Mouse (Mus musculus) liver (tissue): ENCODE results near the gene Tmco3.
A peak's percentile ranks its signal among the peaks of the same experiment; 100 is the strongest.

Experiments
- DNase-seq: peaks from one replicate; pipeline ENCODE4 v3.0.0-alpha.2; 2020; ENCODE audit warnings: mixed read lengths

The Tmco3 gene

DNA sequence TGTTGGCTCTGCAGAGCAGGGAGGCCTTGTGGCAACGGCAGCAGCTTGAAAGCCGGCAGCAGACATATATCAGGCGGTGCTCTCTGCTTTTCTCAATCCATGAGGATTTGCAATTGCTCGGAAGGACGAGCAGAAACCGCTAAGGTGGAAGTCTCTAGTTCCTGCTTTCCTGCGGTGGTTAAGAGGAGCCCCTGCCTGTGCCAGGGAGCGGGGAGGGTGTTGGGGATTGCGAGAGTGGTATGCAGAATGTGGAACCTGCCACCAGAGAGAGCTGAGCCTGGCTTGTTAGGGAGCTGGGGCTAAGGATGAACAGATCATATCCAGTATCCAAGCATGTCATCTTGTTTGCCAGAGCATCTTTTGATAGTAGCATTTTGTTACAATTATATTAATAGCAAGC, 18.9 kb downstream of the Tmco3 start:
- no peak for DNase-seq

DNA sequence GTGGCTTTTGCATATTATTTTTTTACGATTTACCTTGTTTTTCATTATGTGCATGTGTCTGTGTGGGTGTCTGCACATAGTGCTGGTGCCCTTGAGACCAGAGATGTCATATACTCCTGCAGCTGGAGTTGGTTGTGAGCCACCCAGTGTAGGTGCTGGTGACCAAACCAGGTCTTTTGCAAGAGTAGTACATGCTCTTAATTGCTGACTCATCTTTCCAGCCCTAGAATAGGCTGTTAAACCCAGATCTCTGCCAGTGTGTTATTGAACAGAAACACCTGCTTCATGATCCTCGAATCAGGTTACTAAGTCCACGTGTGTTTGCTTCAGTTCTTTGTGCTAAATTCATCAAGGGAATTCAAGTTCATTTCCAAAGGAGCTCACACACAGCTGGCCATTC, 26.9 kb downstream of the Tmco3 start:
- no peak for DNase-seq

DNA sequence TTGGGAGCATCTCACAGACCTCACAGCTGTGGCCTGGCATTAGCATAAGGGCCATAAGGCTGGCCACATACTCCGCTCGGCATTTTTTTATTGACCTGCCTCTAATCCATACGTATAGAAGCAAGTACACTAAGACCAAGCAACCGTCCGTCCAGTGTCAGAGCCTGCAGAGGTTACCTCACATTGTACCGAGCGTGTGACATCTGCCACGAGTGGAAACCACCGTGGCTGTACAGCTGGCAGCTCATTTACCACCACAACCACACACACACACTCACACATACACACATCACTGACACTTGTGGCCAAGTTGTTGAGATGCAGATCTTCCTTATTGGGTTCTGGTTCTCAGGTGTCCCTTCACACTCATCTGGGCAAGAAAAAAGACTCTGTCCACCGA, 28.7 kb downstream of the Tmco3 start:
- DNase-seq, result no peak

DNA sequence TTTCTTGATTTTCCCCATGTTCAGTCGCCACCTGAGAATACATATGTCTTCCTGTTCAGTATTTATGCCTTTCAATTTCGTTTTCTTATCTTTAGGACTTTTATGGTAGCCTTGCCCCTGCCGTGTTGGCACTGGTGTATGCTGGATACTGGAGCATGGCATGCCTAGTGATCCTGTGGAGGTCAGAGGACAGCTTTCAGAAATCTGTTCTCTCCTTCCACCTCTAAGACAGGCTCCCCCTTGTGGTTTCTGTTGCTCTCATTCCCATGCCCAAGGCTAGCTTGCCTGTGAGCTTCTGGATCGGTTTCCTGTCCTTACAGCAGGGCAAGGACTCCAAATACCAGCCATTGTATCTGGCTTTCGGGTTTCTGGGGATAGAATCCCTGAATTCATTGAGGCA, 38.6 kb downstream of the Tmco3 start:
- no peak for DNase-seq

DNA sequence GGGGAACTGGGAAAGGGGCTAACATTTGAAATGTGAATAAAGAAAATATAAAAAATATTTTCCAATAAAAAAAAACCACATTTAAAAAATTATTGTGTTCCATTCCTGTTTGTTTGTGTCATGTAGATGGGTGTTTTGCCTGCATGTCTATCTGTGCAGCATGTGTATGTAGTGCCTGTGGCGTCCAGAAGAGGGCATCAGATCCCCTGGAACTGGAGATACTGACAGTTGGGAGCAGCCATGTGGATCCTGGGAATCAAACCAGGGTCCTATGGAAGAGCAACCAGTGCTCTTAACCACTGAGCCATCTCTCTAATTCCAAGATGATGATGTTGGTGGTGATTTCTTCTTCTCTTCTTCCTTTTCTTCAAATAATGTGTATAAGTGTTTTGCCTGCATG, 46.7 kb downstream of the Tmco3 start:
- peak; percentile 35 for DNase-seq

DNA sequence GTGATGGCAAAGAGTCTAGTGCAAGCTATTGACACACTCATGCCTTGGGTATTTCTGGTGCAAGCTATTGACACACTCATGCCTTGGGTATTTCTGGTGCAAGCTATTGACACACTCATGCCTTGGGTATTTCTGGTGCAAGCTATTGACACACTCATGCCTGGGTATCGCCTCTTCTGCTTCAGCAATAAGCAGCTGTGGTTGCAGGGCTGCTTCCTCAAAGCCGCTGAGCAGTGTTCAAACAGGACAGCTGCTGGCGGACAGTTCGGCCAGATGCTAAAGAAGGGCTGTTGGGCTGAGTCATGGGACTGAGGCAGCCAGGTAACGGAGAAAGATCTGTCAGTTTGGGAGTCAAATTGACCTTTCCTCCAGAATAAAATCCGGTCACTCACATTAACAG, 49.3 kb downstream of the Tmco3 start:
- peak; percentile 36 for DNase-seq

DNA sequence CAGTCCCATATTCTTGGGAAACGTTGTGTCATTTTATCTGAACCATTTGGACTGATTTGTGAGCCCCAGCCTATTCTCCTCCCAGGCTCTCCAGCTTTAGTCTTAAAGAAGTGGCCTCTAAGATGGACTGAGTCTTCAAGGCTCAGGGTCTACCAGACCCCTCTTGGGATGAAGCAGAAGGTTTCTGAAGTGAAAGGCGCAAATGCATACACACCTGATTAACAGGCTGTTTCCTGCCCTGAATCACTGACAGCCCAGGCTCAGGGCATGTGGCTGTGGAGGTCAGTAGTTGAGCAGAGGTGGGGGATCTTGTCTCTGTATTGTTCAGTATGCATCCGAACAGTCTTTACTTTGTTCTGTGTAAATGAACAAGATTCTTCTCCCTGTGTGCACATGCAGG, 49.7 kb downstream of the Tmco3 start:
- DNase-seq, result no peak

DNA sequence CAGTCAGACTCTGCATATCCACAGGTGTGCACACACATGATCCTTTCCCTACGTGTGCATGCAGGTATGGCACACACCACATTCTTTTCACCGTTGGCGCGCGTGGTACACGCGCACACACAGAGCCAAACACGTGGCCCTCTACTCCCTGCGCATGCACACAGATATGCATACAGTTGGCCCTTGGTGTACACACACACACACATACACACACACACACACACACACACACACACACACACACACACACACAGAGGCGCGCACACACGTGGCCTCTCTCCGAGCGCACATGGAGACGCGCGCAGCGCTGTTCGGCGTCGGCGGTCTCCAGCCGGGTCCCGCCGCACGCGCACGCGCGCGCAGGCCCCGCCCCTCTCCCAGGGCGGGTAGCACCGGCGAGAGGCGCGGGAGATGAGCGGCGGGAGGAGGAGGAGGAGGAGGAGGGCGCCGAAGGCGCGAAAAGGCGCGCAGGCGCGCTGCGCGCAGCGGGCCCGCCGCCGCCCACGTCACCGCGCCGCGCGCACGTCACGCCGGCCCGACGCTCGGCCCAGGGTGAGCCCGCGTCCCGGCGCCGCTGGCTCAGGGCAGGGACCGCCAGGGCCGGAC, 50.4 kb downstream of the Tmco3 start, which contains the start of gene Tfdp1:
TSS of gene Tfdp1 (plus strand) at position 497 of the 606 bp plus-strand sequence.
- DNase-seq, result peak; percentile 92

DNA sequence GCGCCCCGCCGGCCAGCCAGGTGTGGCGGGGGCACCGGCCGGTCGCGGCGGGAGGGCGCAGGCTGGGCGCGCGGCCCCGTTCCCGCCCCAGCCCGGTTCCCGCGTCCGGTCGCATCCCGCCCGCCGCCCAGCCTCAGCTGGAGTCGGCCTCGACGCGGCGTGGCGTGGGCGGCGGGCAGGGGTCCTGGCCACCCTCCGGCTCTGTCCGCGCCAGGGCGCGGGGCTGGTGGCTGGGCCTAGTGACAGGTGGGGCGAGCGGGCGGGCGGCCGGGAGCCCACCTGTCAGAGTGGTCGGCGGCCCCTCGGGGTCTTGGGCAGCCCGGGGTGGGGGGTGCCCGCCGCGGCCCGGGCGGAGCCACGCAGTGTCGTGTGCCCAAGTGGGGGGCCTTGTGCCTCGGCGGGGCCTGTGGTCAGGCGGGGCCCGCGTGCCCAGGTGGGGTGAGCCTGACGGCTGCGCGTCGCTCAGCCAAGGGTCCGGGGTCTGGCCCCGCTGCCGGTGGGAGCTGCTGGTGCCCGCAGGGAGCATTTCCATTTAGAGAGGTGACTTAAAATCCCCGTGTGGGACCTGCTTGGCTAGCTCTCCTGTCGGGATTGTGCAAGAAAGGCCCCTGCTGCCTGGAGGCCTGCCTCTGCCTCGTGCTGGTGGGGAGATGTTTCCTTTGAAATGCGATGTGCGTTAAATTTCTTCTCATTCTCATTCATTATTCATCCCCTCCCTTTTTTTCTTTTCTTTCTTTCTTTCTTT, 51.1 kb downstream of the Tmco3 start:
- peak; percentile 47 for DNase-seq

DNA sequence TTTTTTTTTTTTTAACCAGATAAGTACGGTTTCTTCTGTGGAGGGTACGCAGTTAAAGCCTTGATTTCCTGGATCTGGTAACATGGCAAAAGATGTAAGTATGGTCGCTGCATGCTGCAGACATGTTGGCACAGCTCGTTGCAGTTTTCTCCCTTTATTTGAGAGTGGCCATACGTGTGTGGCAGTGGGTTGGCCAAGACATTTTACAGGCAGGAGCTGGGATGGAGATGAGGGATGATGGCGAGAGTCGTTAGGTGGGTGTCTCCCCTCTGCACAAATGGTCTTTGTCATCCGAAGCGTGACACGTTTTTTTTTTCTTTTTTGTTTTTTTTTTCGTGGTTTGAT, 51.6 kb downstream of the Tmco3 start:
- DNase-seq, result no peak

DNA sequence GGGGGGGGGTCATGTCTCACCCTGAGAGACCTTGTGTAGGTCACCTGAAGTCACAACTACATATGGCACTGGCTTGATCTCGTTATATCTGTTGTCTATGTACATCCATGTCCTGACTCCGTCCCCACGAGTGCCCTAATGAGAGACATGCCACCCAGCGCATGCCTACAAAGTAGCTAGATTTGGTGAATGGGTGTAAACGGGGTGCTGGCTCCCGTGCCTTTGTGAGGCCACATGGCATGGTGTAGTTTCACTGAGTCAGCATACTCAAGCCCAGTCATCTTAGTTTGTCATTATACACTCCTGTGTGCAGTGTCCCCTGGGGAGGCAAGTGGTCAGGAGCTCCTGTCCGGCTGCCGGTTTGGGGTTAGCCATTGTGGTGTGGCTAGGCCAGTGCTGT, 52.7 kb downstream of the Tmco3 start:
- DNase-seq, result no peak

DNA sequence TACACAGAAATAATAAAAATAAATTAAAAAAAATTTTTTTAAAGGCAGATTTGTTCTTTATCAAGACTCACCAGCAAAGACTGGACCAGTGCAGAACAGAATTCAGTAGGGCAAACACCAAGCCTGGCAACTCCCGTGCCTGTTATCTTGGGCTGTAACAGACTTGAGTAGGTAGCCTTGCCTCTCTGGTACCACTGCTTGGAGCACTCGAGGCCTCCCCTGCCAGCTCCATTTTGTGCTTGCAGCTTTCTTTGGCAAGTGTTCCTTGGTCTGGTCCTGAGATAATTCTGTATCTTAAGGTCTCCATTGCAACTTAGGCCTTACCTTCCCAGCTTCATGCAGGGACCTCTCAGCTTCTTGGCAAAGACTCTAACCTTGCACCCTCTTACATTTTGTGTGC, 54.4 kb downstream of the Tmco3 start:
- no peak for DNase-seq

DNA sequence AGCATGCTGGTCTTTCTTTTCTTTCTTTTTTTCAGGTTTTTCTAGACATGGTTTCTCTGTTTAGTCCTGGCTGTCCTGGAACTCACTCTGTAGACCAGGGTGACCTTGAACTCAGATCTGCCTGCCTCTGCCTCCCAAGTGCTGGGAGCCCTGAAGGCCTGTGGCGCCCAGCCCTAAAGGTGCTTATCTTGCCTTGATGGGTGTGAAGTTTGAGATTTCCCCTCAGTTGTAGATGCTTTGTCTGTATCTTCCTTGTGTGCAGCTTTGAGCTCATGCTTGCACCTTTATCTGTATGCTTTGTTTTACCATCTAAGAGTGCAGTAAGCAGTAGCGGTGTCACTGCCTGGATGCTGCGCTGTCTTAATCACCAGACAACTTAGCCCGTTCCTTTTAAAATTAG, 55.1 kb downstream of the Tmco3 start:
- no peak for DNase-seq

DNA sequence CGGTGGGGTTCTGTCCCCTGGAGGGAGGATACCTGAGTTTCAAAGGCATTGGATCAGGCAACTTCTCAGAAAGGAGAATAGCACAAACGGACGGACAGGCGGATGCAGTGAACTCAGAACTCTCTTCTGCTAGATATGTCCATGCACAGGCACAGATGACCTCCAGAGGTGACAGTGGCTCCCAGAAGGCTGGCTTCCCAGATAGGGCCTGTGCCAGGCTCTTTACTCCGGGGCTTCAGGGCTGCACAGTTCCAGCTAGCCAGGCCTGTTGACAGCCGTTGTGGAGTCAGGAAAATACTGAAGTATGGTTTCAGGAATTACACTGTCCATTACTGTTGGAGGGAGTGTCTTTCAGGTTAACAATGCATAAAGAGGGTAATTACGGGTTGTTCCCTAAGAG, 62.1 kb downstream of the Tmco3 start:
- no peak for DNase-seq

DNA sequence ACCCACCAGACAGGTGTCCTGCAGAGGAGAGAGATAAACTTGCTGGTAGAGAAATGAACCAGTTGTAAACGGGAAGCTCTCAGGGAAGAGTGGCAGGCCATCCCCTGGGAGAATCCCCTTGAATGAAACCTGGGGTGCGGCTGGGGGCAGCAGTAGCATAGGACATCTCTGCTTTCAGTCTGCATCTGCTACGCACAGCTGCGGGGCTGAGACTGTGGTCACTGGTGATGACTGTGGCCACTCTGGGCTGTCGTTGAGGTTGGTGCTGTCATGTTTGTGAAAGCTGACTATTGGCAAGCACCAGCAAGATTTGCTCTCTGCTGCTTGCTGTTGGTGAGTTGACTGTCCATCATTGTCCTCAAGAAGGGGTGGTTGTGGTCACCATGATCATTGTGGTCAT, 63.6 kb downstream of the Tmco3 start:
- DNase-seq, result no peak

DNA sequence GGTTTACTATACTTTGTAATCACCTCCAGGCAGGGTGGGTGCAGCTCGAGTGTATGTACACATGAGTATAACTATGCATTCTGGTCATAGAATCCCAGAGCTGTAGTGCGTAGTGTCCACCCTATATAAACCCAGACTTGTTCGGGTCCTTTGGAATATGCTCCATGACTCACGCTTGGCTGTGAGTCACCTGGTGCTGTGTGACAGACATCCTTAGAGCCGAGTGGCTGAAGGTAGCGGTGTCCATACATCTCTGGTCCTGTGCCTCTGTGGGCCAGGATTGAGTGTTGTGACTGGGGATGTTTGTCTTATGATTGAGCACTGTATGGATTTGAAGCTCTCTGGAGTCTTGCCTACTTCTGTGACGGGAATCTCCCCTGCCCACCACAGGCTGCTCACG, 64.6 kb downstream of the Tmco3 start:
- DNase-seq, result no peak

DNA sequence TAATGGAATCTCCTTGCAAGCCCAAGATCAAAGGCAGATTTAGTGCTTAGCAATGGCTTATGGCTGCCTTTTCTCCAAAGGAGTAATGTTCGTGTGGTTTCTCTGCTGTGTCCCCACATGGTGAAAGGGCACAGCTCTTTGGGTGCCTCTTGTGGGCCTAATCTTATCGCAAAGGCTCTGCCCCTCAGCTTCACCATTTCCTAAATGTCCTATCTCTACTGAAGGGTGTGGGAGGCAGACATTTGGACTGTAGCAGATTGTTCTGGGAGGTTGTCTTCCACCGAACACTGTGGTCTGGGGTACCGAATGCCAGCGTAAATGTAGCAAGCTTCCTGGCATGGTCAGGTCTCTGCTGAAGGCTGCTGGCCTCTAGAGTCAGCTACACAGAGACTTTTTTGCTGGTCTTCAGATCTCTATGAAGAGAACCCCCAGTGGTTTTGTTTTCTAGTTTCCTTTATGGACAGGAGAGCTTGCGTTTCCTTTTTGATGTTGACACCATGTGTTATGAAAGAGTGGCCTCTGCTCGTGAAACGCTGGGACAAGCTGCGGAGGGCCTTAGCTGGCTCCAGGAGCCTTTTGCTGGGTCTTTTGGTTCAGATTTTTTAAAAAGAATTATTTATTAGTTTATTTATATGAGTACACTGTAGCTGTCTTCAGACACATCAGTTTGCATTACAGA, 65.3 kb downstream of the Tmco3 start:
- peak; percentile 56 for DNase-seq

DNA sequence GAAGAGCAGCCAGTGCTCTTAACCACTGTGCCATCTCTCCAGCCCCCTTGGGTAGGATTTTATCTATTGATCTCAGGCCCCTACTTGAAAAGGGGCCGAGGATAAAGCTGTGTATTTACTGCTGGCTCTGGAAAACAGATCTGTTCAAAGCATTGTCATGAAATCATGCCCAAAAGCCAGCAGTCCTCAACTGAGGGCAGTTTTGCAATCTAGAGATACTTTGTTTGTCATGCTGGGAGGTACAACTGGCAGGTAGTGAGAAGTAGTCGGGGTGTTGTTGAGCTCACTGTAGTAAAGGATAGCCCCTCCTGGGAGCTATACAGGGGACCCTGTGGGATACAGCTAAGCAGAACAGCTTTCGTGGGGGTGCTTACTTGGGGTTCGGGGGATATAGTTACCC, 65.9 kb downstream of the Tmco3 start:
- no peak for DNase-seq

DNA sequence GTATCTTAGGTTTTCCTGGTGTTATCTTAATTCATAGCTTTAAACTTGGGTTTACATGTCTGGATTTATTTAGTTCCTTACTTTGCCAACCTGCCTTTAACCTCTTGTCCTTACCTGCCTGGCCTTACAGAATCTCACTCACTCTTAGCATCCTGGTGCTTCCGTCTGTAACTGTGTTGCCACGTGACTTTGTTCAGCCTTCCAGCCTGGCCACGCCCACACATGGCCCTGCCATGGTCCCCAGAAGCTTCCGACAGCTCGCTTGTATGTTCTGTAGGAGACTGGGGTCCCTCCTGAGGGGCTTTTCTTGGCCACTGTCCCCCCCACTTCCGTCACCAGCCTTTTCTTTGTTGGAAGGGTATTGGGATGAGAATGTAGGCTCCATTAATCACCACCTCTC, 68.2 kb downstream of the Tmco3 start:
- DNase-seq, result no peak

DNA sequence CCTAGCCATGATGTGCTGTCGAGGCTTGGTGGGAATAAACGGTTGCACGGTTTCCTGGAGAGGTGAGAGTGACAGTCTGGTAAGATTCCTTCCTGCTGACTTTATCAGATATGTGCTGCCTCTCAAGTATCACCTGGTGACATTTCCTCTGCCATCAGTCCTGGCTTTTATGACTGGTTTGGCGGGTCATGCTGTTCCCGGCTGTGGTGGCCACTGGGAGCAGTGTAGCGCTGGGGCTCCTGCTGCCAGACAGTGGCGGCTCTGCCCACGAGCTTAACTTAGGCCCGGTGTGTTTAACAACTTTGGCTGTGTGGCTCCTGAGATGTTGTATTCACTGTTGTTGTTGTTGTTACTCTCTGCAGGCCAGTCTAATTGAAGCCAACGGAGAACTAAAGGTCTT, 68.7 kb downstream of the Tmco3 start:
- DNase-seq, result no peak

DNA sequence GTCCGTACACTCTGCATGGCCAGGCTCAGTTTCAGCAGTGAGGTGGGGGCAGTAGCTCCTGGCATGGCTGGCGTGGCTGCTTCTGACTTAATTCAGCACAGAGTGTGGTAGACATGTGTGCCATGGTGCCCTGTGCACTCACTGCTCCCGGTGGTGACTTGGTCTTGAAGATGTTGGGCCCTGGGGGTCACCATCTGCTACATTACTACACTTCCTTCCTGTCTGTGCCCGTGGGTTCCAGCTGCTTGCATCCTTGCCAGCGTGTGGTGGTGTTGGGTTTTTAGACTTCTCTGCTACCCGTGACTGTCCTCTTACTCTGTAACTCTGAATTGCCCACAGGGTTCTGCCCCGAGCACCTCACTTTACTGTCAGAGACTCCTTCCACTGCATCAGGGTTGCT, 72.2 kb downstream of the Tmco3 start:
- no peak for DNase-seq

DNA sequence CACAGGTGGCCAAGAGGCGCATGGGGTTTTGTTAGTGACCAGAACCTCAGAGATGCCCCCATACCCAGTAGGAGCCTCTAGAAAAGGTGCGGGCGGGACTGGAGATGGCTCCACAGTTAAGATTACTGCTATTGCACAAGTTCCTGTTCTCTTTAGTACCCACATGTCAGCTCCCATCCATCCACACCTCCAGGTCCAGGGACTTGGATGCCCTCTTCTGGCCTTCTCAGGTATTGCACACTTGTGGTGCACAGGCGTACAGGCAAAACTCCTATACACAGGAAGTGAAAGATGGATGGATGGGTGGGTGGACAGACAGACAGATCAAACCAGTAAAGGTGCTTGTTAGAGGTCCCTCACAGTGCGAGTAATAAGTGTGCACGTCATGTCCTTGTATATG, 73.9 kb downstream of the Tmco3 start:
- DNase-seq, result peak; percentile 50
